Mouse (Mus musculus): Measurements from ENCODE around the gene Slc44a1. TPM values are rescaled to one million over a fixed set of nuclear protein-coding genes. Genes with fewer than 3 reads are reported as not detected.

Slc44a1 gene
- total RNA-seq (2014; rRNA removed) (32.9 and 36.6 TPM in 2 replicates), polyA plus RNA-seq (2012; rRNA removed) (15.5 and 16.3 TPM in 2 replicates)

DNA sequence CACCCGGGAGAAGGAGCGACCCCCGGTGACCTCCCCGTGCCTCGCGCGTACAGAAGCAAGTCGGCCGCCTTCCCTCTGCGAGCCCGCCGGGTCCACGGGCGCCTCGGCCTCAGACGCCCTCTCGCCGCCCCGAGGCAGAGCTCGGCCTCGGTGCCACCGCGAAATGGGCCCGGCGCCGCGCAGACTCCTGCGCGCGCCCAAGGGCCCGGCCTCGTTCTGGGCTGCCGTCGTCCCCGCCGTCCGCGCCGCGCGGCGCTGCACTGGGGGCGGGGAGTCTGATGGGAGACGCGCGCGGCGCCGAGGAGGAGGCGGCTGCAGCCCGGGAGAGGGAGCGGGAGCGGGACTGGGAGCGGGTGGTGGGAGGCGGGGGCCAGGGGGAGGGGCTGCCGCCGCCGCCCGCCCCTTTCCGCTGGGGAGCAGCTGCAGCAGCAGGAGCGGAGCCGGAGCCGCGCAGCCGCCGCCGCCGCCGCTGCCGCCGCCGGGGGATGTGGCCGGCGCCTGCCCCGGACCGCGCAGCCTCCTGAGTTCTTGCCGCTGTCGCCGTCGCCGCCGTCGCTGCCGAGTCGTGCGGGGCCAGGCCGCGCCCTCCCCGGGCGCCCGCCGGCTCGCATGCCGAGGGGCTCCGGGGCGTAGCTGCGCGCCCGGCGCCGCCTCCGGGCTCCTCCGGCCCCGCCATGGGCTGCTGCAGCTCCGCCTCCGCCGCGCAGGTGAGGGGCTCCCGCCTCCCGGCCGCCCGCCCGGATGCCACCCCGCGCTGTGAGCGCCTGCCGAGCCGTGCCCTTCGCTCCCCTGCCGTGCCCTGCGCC is at the start of gene Slc44a1:
Gene Slc44a1 (plus strand): TSS at position 404 of the 806 bp plus-strand sequence.
- no peaks in the 10 kb centered on the region for H3K27me3 ChIP-seq (ENCODE audit: control insufficient read depth, insufficient read depth, low read length)
- H3K9ac ChIP-seq (ENCODE audit: low read depth, low read length), result peak within 1 kb of the TSS; percentile 88
- H3K4me3 ChIP-seq (ENCODE audit: insufficient read depth, low read depth, low read length), result peak within 1 kb of the TSS; percentile 97
- peaks cover 5% of the 10 kb centered on the region for H3K4me1 ChIP-seq (ENCODE audit: control insufficient read depth, insufficient read depth, low read length)
- peak; percentile 71 for DNase-seq (ENCODE audit: extremely low read depth, low read depth, low spot score)
- H3K79me2 ChIP-seq (ENCODE audit: control insufficient read depth, insufficient read depth, low read length), result peaks cover 15% of the 10 kb centered on the region; the same call in 1 of the 2 replicates
- WGBS, result 3% methylated on average over 86 of the region's 122 CpGs
- H3K36me3 ChIP-seq (ENCODE audit: control insufficient read depth, insufficient read depth, low read length), result no peaks in the 10 kb centered on the region
- H3K27ac ChIP-seq (replicated peaks; ENCODE audit: insufficient read depth, low read depth, low read length), result peak within 1 kb of the TSS; percentile 93
- TF ChIP-seq CTCF (IDR thresholded peaks at IDR 0.05; ENCODE audit: low read depth, low read length) (no peak), POLR2A (IDR thresholded peaks at IDR 0.05; ENCODE audit: extremely low read depth, insufficient read depth, low read length) (peak; percentile 62; the same call in 1 of the 2 replicates)

GRCm38 (mm10) chr4:53395002-53395401 is 45.2 kb upstream of the Slc44a1 start:
- no peaks in the 10 kb centered on the region for H3K79me2 ChIP-seq (ENCODE audit: control insufficient read depth, insufficient read depth, low read length)
- peak overlapping the region; percentile 72 for H3K27ac ChIP-seq (replicated peaks; ENCODE audit: insufficient read depth, low read depth, low read length)
- H3K36me3 ChIP-seq (ENCODE audit: control insufficient read depth, insufficient read depth, low read length), result no peaks in the 10 kb centered on the region
- TF ChIP-seq POLR2A (IDR thresholded peaks at IDR 0.05; ENCODE audit: extremely low read depth, insufficient read depth, low read length) (no peak), CTCF (IDR thresholded peaks at IDR 0.05; ENCODE audit: low read depth, low read length) (no peak)
- peaks cover 5% of the 10 kb centered on the region; the same call in 1 of the 2 replicates for H3K4me1 ChIP-seq (ENCODE audit: control insufficient read depth, insufficient read depth, low read length)
- no peak overlapping the region for H3K9ac ChIP-seq (ENCODE audit: low read depth, low read length)
- no peaks in the 10 kb centered on the region for H3K27me3 ChIP-seq (ENCODE audit: control insufficient read depth, insufficient read depth, low read length)
- WGBS, result 27% methylated on average over 3 of the region's 3 CpGs
- DNase-seq (ENCODE audit: extremely low read depth, low read depth, low spot score), result peak; percentile 95
- no peak overlapping the region for H3K4me3 ChIP-seq (ENCODE audit: insufficient read depth, low read depth, low read length)

DNA sequence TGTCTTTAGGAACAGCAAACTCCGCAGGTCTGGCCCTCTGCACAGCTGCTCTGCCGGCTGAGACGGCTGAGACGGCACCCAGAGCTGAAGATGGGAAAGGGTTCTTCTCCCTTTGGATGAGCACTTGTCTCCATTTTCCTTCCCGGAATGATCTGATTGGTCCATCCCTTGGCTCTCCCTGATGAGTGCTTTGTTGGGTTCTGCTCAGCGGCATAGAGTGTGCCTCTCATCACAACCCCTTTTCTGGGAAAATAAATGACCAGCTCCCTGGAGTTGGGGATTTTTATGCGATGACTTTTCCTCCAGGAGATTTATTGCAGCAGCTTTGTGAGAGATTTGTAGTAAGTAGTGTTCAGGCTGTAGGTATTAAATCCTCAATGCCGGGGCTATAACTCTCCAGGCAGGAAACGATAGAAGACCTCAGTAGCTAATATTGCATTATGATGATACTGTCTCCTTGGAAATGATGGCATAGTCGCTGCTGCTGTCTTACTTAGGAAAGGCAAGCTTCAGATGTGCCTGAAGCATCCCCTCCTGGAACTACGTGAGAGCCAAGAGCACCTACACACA is 43.5 kb upstream of the Slc44a1 start:
- TF ChIP-seq CTCF (IDR thresholded peaks at IDR 0.05; ENCODE audit: low read depth, low read length), result no peak
- TF ChIP-seq POLR2A (IDR thresholded peaks at IDR 0.05; ENCODE audit: extremely low read depth, insufficient read depth, low read length), result no peak
- 88% methylated on average over 11 of the region's 11 CpGs for WGBS
- Histone ChIP-seq H3K4me3 (ENCODE audit: insufficient read depth, low read depth, low read length) (no peak overlapping the region), H3K27me3 (ENCODE audit: control insufficient read depth, insufficient read depth, low read length) (no peaks in the 10 kb centered on the region), H3K9ac (ENCODE audit: low read depth, low read length) (no peak overlapping the region), H3K27ac (replicated peaks; ENCODE audit: insufficient read depth, low read depth, low read length) (no peak overlapping the region), H3K79me2 (ENCODE audit: control insufficient read depth, insufficient read depth, low read length) (no peaks in the 10 kb centered on the region), H3K36me3 (ENCODE audit: control insufficient read depth, insufficient read depth, low read length) (no peaks in the 10 kb centered on the region), H3K4me1 (ENCODE audit: control insufficient read depth, insufficient read depth, low read length) (peaks cover 5% of the 10 kb centered on the region; the same call in 1 of the 2 replicates)
- DNase-seq (ENCODE audit: extremely low read depth, low read depth, low spot score), result no peak

GRCm38 (mm10) chr4:53397280-53398117 is 42.7 kb upstream of the Slc44a1 start:
- DNase-seq (ENCODE audit: extremely low read depth, low read depth, low spot score), result no peak
- Histone ChIP-seq H3K79me2 (ENCODE audit: control insufficient read depth, insufficient read depth, low read length) (no peaks in the 10 kb centered on the region), H3K9ac (ENCODE audit: low read depth, low read length) (no peak overlapping the region), H3K4me1 (ENCODE audit: control insufficient read depth, insufficient read depth, low read length) (peaks cover 5% of the 10 kb centered on the region; the same call in 1 of the 2 replicates), H3K27ac (replicated peaks; ENCODE audit: insufficient read depth, low read depth, low read length) (no peak overlapping the region), H3K36me3 (ENCODE audit: control insufficient read depth, insufficient read depth, low read length) (no peaks in the 10 kb centered on the region), H3K4me3 (ENCODE audit: insufficient read depth, low read depth, low read length) (no peak overlapping the region), H3K27me3 (ENCODE audit: control insufficient read depth, insufficient read depth, low read length) (no peaks in the 10 kb centered on the region)
- whole genome bisulfite sequencing, result 60% methylated on average over 4 of the region's 4 CpGs
- no peak for TF ChIP-seq CTCF (IDR thresholded peaks at IDR 0.05; ENCODE audit: low read depth, low read length)
- TF ChIP-seq POLR2A (IDR thresholded peaks at IDR 0.05; ENCODE audit: extremely low read depth, insufficient read depth, low read length), result no peak

GRCm38 (mm10) chr4:53398561-53398960 is 41.7 kb upstream of the Slc44a1 start:
- Histone ChIP-seq H3K4me3 (ENCODE audit: insufficient read depth, low read depth, low read length) (no peak overlapping the region), H3K36me3 (ENCODE audit: control insufficient read depth, insufficient read depth, low read length) (no peaks in the 10 kb centered on the region), H3K79me2 (ENCODE audit: control insufficient read depth, insufficient read depth, low read length) (no peaks in the 10 kb centered on the region), H3K27me3 (ENCODE audit: control insufficient read depth, insufficient read depth, low read length) (no peaks in the 10 kb centered on the region), H3K27ac (replicated peaks; ENCODE audit: insufficient read depth, low read depth, low read length) (no peak overlapping the region), H3K4me1 (ENCODE audit: control insufficient read depth, insufficient read depth, low read length) (peaks cover 5% of the 10 kb centered on the region; the same call in 1 of the 2 replicates), H3K9ac (ENCODE audit: low read depth, low read length) (no peak overlapping the region)
- no peak for DNase-seq (ENCODE audit: extremely low read depth, low read depth, low spot score)
- 84% methylated on average over 5 of the region's 5 CpGs for WGBS
- TF ChIP-seq POLR2A (IDR thresholded peaks at IDR 0.05; ENCODE audit: extremely low read depth, insufficient read depth, low read length) (no peak), CTCF (IDR thresholded peaks at IDR 0.05; ENCODE audit: low read depth, low read length) (no peak)
